Mouse (Mus musculus) heart, adult 8-10 months (tissue): ENCODE data around the gene 4930404N11Rik. TPM values are rescaled to one million over a fixed set of nuclear protein-coding genes. Genes with fewer than 3 reads are reported as not detected.
A peak's percentile ranks its signal among the peaks of the same experiment; 100 is the strongest.

Experiments
- DNase-seq: peaks from one replicate; pipeline ENCODE4 v3.0.0; 2022; ENCODE audit warnings: low spot score
- total RNA-seq, 4 experiments: library from RNA; stranded (reverse); gene quantifications; 2 replicates each; pipeline ENCODE4 v1.2.4; 2022

4930404N11Rik gene
- total RNA-seq, 4 experiments from 2014 or later: 0.29 to 0.66 TPM; not detected in 2

DNA sequence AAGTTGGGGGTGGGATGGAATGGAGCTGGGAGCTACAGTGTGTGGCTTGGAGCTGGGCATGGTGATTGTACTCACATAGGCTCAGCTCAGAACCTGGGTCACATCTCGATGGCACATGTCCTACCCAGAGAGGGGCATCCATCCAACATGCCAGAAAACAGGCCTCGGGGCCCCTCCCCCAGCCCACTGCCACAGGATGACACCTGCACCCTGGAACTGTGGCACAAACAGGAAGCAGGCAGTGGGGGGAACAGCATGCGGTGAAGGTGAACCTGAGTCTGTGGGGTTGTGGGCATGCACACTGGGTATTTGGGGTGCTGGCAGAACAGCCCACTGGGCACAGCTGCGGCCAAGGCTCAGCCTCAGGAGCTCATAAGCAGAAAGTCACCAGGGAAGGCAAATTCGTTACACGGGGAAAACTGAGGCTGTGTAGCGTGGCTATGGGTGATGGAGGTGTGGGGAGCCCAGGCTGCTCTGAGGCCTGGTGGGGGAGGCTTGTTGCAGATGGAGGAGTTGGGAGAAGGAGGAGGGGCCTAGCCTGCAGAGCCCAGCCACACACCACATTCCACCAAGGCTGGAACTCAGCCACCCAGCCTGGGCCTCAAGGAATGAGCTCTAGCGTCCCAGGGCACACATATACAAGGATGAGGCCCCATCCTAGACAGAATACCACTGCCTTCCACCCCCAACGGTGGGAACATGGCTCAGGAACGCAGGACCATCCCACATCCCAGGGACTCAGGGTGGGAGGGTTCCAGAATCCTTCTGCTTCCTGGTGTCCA is 36.2 kb downstream of the 4930404N11Rik start:
- no peak for DNase-seq

DNA sequence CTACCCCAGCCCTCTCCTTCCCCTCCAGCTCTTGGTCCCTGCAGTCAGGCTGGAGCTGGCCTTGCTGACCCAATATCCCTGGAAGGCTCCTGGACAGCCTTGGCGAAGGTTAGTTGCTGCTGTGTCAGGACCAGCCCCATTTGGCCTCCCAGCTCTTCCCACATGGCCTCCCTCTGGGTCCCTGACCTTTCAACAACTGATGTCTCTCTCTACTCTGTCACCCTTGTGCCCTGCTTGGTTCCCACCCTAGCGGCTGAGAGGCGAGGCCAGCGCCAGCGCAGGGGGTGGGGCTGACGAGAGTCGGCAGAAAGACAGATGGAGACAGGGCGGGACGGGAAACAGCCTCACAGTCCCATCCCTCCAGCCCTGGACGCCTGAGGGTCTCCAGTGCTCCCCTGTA is 37.2 kb downstream of the 4930404N11Rik start, which contains the start of gene Tbxa2r:
Gene Tbxa2r (plus strand): TSS at position 346 of the 400 bp plus-strand sequence.
- peak; percentile 61 for DNase-seq

DNA sequence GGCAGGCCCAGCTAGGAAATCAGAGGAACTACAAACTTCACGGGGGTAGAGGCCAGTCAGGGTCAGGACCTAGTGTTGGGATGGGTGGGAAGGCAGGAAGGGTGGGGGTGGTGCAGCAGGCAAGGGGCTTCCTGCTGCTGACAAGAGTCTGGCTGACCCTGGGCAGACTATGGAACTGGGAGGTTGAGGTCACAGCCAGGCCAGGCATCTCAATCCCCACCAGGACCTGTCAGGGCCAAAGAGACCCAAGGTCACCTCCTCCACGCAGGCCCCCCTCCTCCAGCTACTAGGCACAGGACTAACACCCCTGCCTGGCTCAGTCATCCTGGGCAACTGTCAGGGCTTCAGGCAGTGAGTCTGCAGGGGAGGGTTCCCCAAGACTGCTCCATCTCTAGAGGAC is 37.7 kb downstream of the 4930404N11Rik start:
- no peak for DNase-seq

DNA sequence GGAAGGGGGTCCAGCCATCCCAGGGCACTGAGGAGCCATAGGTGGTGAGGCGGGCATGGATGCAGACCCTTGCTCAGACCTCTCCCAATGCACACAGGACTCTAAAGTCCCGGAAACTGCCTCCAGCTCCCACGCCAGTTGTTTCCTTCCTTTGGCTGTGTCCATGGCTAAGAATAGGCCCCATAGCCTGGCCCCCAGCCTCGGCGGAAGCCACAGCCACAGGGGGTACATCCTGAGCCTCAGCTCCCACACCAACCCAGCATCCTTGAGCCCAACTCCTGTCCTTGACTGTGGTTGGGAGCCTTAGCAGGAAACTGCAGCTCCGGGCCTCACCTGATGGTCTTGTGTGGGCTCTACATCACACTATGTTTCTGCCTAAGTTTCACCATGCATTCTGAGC is 38.8 kb downstream of the 4930404N11Rik start:
- peak; percentile 76 for DNase-seq

DNA sequence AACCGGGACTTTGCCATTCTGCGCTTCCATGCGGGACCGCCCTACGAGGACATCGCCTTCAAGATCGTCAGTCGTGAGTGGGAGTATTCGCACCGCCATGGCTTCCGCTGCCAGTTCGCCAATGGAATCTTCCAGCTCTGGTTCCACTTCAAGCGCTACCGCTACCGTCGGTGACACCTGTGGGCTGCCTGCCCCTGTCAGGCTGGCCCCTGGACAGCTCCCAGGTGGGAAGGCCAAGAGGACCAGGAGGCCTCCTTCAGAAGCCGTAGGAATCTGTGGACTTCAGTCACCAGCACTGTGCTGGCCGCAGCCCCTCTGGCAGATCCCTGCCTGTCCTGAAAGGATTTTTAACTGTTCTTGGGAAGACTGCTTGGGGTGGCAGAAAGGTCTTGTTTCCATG is 39.8 kb downstream of the 4930404N11Rik start:
- DNase-seq: no peak

DNA sequence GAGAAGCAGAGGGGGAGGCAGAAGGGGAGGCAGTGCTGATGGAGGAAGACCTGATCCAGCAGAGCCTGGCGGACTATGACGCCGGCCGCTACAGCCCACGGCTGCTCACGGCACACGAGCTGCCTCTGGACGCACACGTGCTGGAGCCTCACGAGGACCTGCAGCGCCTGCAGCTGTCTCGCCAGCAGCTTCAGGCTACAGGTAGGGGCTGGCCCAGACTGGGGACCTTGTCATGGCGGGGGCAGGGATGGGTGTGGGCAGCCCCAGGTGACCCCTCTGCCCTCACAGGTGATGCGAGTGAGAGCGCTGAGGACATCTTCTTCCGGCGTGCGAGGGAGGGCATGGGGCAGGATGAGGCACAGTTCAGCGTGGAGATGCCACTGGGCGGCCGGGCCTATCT is 40.4 kb downstream of the 4930404N11Rik start:
- no peak for DNase-seq

DNA sequence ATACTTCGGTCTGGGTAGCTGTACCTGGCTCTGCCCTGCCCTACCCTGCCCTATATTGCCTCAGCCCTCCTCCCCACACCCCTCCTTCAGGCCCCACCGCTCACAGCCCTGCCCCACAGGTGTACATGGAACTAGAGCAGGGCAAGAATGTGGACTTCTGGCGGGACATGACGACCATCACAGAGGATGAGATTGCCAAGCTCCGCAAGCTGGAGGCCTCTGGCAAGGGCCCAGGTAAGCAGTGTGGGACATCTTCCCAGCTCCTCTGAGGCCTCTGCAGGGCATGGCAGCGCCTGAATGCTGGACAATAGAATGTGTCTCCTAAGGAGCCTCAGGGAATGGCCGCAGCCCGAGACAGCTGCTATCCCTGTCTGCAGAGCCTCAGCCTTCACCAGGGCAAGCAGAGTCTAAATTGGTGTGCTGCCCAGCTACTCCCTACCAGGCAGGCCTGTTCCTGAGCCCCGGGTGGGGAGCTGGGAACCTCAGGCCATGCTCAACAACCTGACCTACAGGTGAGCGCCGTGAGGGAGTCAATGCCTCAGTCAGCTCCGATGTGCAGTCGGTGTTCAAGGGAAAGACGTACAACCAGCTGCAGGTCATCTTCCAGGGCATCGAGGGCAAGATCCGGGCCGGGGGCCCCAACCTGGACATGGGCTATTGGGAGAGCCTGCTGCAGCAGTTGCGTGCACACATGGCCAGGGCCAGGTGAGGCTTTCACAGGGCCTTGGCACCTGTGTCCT is 41.7 kb downstream of the 4930404N11Rik start:
- no peak for DNase-seq

DNA sequence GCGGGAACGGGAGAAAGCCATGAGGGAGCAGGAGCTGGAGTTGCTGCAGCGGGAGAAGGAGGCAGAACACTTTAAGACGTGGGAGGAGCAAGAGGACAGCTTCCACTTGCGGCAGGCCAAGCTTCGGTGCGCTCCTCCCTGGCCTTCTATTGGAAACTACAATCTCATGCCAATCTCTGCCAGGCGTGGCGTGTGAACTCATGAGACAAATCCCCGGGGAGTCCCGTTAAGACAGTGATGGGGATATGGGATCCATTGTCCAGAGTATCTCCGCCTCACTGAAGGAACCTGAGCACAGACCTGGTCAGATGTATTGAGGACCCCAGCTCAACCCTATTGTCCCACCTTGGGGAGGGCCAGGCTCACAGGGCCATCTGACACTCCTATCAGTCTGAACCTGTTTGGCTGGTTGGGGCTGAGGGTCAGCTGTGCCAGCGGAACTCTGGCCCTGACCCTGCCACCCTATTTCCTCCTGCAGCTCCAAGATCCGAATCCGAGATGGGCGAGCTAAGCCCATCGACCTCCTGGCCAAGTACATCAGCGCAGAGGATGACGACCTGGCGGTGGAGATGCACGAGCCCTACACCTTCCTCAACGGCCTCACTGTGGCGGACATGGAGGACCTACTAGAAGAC is 42.4 kb downstream of the 4930404N11Rik start:
- no peak for DNase-seq

DNA sequence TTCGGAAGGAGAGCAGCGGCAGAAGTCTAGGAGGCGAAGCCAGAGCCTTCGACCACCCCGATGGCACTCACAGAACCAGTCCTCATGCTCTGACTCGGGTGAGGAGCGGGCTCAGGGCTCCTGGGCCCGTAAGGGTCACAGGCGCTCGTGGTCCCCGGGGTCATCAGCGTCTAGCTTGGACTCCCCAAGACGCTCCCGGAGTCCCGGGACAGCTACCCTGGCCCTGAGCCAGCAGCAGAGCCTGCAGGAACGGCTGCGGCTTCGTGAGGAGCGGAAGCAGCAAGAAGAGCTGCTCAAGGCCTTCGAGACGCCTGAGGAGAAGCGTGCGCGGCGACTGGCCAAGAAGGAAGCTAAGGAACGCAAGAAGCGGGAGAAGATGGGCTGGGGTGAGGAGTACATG is 43.2 kb downstream of the 4930404N11Rik start:
- no peak for DNase-seq

DNA sequence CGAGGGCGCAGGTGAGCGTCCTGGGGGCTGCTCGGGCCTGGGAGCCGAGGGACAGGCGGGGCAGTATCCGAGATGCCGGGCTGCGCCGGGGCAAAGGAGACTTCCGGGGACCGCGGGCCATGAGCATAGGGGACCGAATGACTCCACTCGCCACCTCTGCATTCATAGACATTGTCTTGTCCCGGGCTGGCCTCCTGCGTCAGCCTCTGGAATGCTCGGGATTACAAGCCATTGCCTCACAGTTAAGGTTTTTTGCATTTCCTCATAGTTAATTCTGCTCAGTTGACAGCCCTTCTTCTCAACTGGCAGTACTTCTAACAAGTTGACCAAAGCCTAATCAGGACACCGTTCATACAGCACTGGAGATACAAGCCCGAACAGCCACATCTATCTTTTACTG is 44.2 kb downstream of the 4930404N11Rik start:
- DNase-seq: no peak

DNA sequence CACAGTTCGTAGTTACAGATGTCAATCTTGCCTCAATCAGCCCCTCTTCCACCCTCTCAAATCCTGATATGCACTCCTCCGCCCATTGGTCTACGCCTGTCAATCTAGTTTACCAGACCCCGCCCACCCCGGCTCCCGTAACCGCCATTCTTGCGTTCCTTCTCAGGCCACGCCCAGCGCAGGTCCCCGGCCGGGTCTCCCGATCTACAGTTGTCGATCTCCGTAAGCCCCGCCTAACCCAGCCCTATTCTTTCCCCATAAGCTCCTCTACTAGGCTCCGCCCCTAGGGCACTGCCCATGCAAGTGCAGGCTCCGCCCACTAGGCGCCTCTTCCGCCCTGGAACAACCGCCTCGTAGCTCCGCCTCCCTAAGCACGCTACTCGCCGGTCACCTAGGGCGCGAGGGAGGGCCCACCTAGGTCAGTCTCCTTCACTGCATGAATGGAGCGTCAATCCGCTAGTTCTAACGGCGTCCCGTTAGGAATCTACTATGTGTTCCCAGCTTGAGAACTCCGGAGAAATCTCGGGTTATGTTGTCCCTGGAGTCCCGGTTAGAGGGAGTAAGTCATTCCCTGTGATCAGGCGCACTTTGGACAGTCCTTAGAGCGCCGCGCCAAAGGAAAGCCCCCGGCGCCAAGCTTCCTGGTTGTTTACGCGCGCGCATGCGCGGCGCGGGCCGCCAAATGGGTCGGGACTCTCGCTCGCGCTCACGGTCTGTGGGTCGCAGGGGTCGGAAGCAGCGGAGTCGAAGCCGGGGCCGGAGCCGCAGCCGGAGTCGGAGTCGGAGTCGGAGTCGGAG is 44.9 kb downstream of the 4930404N11Rik start, which contains the start of gene Cactin:
Gene Cactin (plus strand): TSS at position 554 of the 798 bp plus-strand sequence.
- DNase-seq: peak; percentile 99

DNA sequence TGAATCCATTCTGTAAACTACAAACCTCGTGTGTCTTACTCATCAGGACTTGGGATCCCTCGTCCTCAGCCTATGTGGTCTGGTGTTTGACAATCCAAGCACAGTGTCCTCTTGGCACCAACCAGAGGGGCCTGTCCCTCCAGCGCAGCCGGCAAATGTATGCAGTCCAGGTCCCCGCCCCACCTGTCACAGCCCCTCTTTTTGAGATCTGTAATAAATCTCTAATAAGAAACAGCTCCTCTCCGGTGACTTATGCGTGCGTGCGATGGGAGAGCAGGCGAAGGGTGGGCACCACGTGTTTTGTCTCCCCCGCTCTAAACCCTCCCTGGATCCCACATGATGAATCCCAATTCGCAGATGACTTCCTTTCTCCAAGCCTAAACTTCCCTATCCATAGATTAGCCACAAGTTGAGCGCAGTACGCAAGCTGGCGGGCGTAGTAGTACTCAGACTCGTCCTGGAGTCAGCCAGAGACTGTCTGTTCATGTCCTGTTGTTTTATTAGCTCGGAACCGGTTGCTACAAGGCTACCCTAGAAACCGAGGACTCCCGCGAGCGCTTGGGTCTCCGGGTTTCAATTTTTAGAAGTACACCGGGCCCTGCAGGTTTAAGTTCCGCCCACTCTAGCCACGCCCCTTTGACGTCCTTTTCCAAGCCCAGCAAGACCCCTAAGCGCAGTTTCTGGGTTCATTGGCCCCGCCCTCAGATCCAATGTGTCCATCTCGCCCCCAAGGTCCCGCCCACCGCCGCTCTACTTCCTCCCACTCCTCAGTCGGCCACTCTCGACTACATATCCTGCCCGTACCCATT is 45.7 kb downstream of the 4930404N11Rik start:
- DNase-seq: no peak

DNA sequence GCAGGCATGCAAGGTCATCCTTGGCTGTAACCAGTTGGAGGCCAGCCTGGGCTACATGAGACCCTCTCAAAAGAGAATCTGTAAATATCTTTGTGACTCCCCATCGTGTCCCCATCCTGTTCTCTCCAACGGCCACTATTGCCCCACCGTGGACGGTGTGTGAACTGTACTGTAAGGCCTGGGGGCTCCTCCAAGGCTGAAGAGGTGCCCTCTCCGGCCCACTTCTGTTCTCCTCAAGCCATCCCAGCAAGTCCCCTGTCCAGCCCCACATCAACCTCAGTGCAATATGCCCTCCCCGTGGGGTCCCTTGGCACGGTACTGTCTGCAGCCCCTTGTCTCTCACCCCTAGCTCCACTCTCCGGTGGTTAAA is 46.3 kb downstream of the 4930404N11Rik start:
- DNase-seq: no peak

DNA sequence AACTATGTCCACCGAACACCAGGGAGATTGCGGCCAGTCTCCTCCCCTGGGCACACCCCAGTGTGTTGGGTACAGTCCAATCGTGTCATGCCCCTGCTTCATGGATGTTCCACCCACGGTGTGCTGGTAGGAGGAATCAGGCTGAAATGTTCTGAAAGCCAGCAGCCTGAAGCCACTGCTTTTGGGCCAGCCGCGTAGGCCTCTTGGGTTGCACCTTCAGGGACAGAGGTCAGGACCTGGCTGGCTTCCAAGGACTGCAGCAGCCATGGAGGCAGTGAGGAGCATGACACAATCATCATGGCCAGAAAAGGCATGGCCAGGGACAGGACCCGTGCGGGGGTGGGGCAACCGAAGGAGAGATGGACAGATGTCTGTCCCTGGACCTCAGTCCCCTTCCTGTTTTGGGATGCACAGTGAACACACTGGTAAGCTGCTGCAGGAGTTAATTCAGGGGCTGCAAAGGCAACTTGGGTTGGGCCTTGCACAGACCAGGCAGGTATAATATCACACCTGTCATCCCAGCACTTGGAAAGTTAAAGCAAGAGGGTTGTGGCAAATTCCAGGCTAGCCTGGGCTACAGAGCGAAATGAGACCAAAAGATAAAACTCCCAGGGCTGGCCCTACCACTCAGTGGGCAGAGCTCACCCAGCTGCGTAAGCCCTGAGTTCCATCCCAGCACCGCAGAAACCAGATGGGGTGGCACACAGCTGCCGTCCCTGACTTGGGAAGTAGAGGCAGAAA is 46.9 kb downstream of the 4930404N11Rik start:
- DNase-seq: no peak

DNA sequence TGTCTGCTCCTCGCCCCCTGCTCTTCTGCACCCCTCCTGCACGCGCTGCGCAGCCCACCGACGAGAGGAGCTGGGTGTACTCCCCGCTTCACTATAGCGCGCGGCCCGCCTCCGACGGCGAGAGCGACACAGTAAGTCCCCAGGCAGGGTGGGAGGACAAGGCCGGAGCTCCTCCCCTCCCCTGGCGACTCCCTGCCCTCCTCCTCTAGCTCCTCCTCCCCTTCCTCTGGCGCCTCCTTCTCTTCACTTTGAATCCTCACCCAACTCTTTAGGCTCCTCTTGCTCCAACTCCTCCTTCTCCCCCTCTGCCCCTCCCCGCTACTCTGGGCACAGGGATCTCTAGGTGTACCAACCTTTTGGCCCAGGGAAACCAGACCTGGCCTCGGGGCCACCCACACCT is 48.3 kb downstream of the 4930404N11Rik start:
- no peak for DNase-seq

DNA sequence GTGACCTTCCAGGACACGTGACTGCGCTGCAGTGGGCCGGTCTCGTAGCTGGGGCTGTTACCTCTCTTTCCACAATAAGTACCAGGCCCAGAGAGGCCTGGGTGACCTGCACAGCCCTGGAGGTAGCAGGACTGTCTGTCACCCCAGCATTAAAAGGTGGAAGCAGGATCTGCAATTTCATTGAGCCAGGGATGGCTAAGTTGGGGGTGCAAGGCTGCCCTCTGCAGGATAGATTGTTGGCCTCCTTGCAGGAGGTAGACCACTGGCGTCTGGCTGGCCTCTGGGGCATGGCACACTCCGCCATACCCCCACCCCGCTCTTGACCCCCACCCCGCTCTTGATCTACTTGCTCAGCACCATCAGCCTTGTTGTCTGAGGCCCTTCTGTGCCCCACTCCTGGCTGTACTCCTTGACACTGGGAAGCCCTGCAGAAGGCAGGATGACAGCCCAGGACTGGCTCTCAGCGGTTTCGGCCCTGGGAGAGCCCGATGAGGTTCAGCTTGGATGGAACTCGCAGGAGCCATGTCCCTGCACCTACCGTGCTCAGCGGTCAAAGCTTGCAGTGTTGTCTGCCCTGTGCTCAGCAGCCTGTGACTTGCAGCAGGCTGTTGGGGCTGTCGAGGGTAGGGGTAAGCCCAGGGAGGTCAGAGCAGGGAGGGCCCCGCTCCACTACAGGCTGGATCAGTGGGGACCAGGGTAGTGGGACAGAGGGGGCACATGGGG is 49.1 kb downstream of the 4930404N11Rik start:
- no peak for DNase-seq

DNA sequence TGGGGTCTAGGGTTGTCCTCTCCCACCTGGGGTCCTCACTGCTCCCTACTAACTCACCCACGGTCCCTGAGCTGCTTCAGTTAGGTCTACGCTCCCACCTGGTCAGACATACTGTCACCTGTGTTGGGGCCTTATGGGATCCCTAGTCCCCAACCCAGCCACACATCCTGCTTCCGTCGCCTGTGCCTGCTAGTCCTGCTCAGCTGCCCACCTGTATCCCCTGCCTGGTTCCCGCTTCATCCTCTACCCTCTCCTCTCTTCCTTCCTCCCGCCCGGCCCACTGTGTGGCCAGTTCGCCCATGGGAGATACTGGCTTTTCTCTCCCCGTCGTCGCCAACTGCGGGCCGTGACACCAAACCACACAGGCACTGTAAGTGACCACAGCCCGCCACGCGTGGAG is 50.0 kb downstream of the 4930404N11Rik start:
- DNase-seq: no peak

DNA sequence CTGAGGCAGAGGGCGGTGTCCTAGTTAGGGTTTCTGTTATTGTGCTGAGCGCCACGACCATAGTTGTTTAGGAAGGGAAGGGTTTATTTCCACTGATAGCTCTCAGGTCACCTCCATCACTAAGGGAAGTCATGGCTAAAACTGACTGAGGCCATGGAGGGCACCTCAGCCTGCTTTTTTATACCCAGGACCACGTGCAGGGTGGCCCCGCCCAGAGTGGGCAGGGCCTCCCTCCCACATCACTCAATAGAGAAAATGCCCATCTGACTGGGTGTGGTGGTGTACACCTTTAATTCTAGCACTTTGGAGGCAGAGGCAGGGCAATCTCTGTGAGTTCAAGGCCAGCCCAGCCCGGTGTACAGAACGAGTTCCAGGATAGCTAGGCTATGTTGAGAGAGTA is 51.4 kb downstream of the 4930404N11Rik start:
- no peak for DNase-seq

DNA sequence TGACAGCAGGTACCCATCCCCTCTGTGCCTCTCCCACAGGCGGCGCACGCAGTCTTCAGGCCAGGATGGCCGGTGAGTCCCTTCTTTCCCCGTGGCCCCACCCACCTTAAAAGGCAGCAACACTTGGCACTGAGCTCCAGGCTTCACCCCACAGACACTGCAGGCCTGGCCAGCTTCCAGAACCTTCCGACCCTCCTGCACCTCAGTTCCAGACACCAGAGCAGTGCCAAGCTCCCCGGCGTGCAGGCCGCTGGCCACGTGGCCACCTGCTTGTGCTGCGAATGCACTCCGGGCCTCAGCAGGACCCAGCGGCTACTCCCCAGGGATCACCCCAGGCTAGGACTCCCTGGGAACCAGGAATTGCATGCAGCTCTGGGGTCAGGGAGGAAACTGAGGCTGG is 52.0 kb downstream of the 4930404N11Rik start:
- DNase-seq: no peak
